Mouse (Mus musculus): ENCODE results near the gene Rspry1.

The Rspry1 gene

GRCm38 (mm10) chr8:94601607-94602385 is at the start of gene Rspry1, which contains the start of gene Fam192a:
Gene Rspry1 (plus strand): TSS chr8:94601937.
Gene Fam192a (minus strand): TSS chr8:94601997.
- peak; percentile 98 for DNase-seq (ENCODE audit: low spot score)

GRCm38 (mm10) chr8:94552696-94553095 is 49.0 kb upstream of the Rspry1 start:
- no peak for DNase-seq (ENCODE audit: low spot score)

GRCm38 (mm10) chr8:94557281-94557680 is 44.5 kb upstream of the Rspry1 start:
- DNase-seq (ENCODE audit: low spot score) = no peak

GRCm38 (mm10) chr8:94561256-94561655 is 40.5 kb upstream of the Rspry1 start:
- no peak for DNase-seq (ENCODE audit: low spot score)

GRCm38 (mm10) chr8:94564421-94564820 is 37.3 kb upstream of the Rspry1 start:
- DNase-seq (ENCODE audit: low spot score) = no peak

- no peak for DNase-seq (ENCODE audit: low spot score)
Measured at GRCm38 (mm10) chr8:94566033-94566432, 35.7 kb upstream of the Rspry1 start.

GRCm38 (mm10) chr8:94566446-94567158 is 35.1 kb upstream of the Rspry1 start:
- no peak for DNase-seq (ENCODE audit: low spot score)

- no peak for DNase-seq (ENCODE audit: low spot score)
Measured at GRCm38 (mm10) chr8:94567159-94567849, 34.4 kb upstream of the Rspry1 start.

GRCm38 (mm10) chr8:94568098-94568497 is 33.6 kb upstream of the Rspry1 start:
- DNase-seq (ENCODE audit: low spot score) = no peak

- DNase-seq (ENCODE audit: low spot score) = no peak
Measured at GRCm38 (mm10) chr8:94569419-94569818, 32.3 kb upstream of the Rspry1 start.

- DNase-seq (ENCODE audit: low spot score) = no peak
Measured at GRCm38 (mm10) chr8:94571896-94572295, 29.8 kb upstream of the Rspry1 start.

GRCm38 (mm10) chr8:94574159-94574907 is 27.4 kb upstream of the Rspry1 start:
- no peak for DNase-seq (ENCODE audit: low spot score)

GRCm38 (mm10) chr8:94575148-94575547 is 26.6 kb upstream of the Rspry1 start:
- no peak for DNase-seq (ENCODE audit: low spot score)

- no peak for DNase-seq (ENCODE audit: low spot score)
Measured at GRCm38 (mm10) chr8:94581820-94582483, 19.8 kb upstream of the Rspry1 start.

- DNase-seq (ENCODE audit: low spot score) = no peak
Measured at GRCm38 (mm10) chr8:94582569-94582968, 19.2 kb upstream of the Rspry1 start.

- DNase-seq (ENCODE audit: low spot score) = no peak
Measured at GRCm38 (mm10) chr8:94584238-94584817, 17.4 kb upstream of the Rspry1 start.

GRCm38 (mm10) chr8:94591691-94592090 is 10.0 kb upstream of the Rspry1 start:
- no peak for DNase-seq (ENCODE audit: low spot score)

- no peak for DNase-seq (ENCODE audit: low spot score)
Measured at GRCm38 (mm10) chr8:94594211-94594610, 7.5 kb upstream of the Rspry1 start.

GRCm38 (mm10) chr8:94600478-94600877 is 1.3 kb upstream of the Rspry1 start:
- DNase-seq (ENCODE audit: low spot score) = no peak

- no peak for DNase-seq (ENCODE audit: low spot score)
Measured at GRCm38 (mm10) chr8:94601034-94601606, 617 bp upstream of the Rspry1 start.
